Mouse (Mus musculus) MN1 (cell line): ENCODE measurements around the gene Cdc14b.
A peak's percentile ranks its signal among the peaks of the same experiment; 100 is the strongest.
"Not testable (repeated sequence)": the region's sequence is repeated elsewhere in the genome, so short reads cannot be mapped to it uniquely, and the experiment has no call there.

Source experiments
- DNase-seq: peaks from one replicate; pipeline ENCODE4 v3.0.0-alpha.2; 2016; ENCODE audit warnings: low spot score

The Cdc14b gene

DNA sequence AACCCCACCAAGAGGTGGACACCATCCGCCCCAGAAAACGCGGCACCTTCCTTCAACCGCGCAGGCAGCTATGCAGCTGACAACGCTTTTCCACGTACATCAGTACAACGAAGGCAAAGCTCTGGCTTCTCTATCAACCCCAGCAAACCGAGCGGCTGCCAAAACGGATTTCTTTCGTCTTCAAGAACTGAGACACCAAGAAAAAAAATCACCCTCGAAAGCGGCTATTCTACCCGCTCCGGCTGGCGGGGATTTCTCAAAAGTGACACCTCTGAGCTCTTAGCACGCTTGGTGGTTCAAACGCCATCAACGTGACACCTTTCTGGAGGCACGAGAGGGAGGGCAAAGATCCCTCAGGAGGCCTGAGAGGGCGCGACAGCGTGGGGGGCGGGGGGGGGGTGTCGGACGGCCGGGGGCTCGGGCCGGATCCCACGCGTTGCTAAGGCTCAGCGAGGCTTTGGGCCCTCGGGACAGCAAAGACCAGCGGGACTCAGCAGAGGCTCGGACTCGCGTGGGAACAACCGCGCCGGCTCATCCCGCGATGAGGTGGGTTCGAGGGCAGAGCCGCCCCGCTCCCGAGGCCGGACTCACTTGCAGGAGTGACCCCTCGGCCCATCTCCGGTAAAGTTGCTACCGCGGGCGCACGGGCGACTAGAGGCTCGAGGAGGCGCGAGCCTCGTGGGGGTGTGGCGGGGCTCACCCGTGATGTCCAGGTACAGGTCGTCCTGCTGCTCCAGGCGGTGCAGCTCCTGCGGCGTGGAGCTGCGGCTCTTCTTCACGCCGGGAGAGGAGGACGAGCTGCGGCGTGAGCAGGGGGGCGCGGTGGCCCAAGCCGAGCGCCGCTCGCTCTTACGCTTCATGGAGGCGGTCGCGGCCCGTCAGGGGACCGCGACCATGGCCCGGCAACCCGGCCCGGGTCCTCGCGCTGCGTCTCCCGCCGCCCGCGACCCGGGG, 922 bp downstream of the Cdc14b start:
- no peak for DNase-seq

DNA sequence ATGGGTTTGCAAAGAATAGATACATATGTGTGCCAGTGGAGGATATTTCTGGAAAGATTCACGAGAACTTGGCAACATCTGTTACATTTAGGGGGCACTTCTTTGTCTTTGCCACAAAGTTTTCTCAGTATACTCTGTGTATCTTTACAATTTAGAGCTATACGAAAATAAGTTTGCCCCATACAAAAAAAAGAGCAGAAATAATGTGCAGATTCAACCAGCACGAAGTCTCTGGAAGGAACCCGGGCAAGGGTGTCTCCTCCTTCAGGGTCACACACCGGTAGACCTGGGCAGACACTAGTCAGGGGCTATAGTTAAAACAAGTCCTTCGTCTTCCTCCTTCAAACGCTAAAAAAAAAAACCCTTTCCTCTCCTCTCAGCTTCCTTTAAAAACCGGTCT, 1.7 kb downstream of the Cdc14b start:
- no peak for DNase-seq

DNA sequence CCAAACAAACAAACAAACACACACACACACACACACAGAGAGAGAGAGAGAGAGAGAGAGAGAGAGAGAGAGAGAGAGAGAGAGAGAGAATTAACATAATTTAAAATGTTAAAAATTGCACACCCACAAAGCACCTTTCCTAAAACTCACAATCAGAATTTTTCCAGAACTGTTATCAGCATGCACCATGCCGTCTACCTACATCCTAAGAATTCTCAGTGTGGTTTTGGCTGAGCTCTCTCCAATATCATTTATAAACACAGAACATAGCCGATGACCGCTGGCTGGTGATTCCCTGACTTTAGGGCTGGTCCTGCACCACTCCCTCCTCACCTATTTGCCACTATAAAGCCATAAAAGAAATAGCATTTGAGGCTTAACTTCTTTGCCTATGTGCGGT, 6.7 kb downstream of the Cdc14b start:
- DNase-seq: no peak

DNA sequence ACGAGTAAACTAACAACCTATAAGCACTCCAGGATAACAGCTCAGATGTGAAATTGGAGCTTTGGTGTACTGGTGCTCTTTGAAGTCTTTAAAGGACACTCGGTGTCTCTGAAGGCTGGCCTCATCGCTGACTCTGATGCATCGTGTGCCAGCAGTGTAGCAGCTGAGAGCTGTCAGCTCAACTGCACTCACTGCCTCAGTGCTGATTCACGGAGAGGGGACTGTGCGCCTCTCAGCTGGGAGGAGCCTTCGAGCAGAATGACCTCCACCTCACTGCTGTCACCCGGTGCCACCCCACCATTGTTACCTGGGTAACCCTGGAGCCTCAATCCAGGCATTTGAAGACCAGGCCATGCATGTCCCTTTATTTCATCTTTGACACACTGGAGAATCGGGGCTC, 7.9 kb downstream of the Cdc14b start:
- DNase-seq: no peak

DNA sequence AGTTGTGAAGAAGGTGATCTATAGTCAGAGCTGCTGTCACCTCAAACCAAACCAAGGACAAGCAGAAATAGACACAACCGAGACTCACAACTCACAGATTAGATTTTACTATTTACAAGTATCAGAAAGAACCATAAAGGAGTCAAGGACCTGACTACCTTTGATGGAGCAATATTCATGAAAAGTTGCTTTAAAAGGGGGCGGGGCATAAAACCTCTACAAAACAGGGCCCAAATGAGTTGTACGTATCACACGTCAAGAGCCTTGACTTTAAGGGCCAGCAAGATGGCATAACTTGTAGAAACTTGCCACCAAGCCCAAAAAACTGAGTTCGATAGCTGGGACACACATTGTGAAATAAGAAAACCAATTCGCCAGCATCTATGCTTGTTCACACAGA, 10.5 kb downstream of the Cdc14b start:
- DNase-seq: no peak

DNA sequence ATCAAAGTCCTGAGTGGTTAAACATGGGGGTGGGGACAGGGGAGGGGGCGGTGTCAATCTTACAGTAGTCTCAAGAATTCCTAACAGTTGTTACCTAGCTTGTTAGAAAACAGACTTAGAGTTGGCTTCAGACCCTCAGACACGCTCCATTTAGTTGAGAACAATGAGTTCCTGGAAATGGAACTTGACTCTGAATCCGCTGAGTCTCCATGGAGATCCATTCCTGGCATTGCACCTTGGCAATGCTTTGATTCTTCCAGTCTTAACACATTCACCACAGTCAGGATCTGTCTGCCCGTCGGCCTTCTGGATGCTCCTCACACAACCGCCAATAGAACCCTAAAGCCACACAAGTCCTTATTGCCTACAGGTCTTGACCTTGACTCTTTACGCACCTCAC, 15.2 kb downstream of the Cdc14b start:
- no peak for DNase-seq

DNA sequence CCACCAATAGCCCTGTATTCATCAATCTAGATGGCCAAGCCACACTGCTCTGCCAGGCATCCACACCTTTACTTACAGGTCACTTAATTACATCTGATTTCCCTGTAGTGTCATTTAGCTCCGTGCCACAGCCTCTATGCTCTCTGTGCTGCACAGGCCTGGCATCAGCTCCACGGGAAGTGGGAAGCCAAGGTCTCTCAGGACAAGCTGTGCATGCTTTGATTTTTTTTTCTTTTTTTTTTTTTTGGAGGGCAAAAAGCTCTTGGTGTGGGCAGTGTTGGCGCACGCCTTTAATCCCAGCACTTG, 16.6 kb downstream of the Cdc14b start:
- no peak for DNase-seq

DNA sequence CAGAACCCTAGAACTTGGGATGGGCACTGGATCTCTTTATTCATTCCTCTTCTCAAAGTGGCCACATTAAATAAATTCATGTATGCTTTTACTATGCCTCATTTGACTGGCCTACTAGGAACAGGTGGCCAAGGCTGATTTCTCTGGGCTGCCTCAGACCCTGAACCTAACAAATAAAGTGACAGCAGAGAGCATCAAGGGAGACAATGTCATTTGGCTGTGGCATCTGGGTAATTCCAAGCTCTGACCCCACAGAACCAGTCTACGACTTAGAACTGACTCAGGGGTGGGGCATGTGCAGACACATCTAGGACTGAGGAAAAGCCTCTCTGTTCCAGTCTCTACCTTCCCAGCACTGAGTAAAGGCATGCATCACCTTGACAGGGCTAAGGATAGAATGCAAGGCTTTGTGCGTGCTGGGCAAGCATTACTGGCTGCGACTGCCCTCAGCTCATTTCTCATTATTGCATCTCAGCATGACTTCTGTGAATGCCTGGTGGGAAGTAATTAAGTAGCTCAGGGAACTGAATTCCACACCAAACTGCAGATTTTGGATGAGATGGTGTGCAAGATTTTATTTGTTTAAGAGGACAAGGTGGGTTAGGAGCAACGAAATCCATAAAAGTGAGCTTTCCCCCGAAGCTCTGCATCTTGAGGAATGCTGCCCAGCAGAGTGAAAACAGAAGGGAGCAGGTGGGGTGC, 17.1 kb downstream of the Cdc14b start:
- no peak for DNase-seq

DNA sequence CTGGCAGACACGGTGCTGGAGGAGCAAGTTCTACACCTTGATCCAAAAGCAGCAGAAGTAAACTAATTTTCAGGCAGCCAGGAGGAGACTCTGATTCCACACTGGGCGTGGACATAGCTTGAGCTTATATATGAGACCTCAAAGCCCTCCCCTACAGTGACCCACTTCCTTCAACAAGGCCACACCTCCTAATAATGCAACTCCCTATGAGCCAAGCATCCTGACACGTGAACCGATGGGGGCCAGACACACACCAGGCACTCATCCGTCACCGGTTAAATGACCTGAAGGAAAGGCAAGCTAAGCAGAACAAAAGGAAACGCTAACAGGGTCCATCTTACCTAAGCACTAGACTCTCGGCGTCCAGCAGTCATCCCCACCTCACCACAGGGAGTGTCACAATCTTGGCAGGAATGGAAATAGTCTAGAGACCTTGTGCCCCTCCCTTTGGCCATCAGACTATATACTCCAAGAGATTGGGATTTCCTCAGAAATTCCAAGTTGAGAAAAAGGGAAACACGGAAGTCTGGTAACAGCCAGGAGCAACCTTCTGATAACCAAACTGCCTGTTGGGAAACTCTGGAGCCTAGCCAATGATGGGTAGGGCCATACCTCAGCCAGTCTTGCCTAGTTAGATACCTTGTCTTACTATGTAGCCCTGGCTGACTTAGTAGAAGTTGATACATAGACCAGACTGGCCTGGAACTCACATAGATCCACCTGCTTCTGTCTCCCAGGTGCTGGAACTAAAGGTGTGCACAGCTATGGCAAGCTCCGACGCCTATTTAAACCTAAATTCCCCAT, 17.9 kb downstream of the Cdc14b start:
- DNase-seq: no peak

DNA sequence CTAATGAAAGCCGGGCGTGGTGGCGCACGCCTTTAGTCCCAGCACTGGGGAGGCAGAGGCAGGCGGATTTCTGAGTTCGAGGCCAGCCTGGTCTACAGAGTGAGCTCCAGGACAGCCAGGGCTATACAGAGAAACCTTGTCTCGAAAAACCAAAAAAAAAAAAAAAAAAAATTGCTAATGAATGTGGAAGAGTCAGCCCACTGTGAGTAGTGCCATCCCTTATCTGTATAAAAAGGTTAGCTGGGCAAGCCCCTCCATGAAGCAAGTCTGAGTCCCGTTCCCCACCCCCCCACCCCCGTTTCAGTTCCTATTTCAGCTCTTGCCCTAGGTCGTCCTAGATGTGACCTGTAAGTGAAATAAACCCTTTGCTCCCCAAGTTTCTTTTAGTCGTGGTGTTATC, 20.9 kb downstream of the Cdc14b start:
- DNase-seq: not testable (repeated sequence)

DNA sequence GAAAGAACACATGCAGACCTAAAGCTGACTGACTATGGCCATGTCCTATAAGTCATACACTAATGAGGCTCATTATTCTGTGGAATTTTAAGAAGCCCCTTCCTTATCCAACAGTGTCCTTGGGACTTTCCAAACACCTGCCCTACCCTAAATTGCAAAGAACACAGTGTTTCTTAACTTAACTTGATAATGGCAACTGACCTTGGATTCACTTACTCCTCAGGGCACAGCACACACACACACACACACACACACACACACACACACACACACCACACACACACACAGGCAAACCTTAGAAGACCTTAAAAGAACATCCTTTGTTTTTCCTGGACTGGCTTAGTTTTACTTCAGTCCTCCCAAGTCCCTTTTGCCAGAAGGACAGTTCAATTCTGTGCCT, 21.4 kb downstream of the Cdc14b start:
- DNase-seq: no peak

DNA sequence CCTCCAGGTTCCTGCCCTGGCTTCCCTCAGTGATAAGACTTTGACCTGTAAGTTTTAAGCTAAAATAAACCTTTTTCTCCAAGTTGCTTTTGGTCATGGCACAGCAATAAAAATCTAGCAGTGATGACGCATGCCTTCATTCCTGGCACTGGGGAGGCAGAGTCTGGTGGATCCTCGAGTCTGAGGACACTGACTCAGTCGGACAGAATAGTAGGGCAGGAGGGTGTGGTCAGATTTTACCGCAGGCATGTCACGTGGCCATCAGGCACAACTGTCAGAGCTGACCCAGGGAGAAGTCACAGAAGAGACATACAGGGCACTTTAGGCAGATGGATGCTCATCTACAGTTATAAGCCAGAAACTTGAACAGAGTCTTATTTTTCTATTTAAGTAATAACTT, 22.9 kb downstream of the Cdc14b start:
- DNase-seq: no peak

DNA sequence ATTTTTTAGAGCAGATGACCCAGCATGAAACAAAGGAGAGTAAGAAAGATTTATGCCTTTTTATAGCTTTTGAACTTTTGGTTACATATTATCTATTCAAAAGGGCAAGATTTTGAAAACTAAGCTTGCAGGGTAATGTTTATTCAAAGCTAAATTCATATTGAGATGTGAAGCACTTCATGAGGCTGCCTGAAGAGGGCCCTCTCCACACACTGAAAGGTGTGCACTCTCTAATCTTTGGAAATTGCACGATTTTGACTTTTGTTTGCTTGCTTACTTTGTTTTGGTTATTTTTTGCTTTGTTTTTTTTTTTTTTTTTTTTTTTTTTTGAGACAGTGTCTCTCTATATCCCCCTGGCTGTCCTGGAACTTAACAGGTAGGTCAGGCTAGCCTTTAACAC, 24.7 kb downstream of the Cdc14b start:
- no peak for DNase-seq

DNA sequence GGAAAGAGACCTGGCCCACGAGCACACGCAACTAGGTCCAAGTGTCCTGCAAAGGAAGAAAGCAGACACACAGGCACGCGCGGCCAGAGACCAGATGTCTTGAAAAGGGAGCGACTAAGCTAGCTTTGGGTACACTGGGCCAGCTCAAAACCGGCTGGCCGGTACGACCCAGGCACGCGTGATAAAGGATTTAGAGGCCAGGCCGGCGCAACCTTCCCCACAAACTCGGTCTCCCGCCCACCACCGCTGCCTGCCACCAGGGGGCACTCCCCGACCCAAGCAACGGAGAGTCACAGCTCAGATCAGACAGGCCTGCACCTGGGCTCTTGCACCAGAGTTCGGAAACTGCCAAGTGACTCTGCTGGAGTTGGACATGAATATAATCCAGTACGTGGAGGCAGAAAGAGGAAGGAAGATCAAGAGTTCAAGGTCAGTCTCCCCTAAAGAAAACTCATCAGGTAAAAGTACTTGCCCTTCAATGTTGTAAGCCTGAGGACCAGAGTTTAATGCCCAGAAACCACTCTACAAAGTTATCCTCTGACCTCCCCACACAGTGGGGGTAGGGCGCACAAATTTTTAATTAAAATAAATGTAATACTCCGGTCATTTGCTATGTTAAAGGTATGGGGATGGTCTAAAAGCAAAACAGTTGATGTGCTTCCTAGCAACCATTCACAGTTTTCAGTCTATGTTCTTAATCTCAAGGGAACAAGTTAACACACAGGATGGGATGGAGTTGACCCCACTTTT, 26.1 kb downstream of the Cdc14b start:
- peak; percentile 76 for DNase-seq

DNA sequence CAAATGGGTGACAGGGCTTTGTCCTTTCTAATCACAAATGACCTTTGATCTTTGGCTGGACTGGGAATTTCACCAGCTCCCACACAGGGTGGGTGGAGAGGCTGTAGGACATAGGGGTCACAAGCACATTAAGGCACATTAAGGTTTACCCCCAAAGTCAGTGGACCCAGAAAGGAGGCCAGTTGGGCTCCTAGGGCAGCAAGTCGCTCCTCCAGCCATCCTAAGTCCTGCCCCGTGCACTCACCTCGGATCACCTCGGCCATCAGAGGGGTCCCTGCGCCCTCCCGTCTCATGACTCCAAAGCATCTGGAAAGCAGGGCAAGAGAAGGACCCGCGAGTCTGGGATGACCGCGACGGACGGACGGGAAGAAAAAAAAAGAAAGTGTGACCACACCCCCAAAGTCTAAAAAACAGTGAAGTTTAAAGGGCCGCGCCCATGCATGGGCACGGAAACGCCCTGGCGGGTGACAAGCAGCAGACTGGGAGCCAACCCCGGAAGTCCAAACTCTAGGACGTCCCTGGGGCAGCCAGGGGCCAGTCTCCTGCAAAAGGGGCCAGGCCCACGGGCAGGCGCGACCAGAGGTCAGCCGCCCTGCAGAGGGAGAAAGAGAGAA, 26.8 kb downstream of the Cdc14b start:
- no peak for DNase-seq

DNA sequence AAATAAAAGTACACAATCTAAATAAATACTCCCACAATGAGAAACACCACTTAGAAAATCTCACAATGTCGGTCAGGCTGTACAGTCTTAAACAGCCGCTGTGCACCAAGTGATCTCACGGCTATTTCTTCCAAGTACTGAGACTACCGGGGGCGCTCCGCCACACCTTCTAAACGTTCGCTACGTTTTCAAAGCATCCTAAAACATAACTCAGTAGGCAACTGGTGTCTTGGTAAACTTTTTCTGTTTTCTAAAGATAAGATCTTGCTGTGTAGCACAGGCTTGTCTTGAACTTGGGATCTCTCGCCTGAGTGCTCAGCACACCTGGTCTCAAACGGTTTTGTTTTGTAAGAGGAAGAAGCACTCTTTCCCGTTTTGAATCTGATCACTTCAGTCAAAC, 29.0 kb downstream of the Cdc14b start:
- no peak for DNase-seq

DNA sequence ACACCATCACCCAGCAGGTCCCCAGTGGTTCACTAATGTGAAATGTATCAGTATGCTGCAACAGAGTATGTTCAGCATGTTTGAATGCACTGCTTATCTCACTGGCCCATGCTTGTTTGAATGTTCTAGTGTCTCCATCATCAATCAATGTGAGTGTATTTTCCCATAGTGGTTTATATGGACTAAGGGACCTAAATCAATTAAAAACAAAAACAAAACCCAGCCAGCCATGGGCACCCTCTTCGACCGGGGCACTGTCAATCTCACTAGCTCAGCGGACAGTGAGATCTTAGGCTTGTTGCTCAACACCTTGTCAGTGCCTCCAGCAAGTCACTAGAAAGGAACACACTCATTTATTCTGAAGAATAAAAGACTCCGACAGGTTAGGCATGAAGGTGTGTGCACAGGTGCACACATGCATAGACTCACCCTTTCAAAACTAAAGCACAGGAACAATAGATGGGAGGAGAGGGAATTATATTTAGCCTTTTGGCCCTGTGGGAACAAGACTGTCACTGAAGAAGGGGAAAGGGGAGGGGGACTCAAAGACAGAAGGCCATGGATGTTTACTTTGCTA, 30.3 kb downstream of the Cdc14b start:
- no peak for DNase-seq

DNA sequence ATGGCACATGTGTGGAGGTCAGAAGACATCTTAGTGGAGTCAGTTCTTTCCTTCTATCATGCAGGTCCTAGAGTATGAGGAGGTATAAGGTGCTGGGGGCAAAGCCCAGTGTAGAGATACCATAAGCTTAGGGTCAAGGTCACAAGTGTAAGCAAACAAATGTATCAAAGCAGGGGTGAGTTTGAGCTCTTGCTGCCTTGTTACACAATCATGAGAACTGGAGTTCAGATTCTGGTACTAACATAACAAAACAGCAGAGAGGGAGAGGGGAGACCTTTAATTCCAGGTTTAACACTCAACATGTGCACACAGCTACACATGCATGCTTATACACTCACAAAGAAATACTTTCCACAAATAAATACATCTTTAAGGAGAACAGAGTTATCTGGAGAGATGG, 32.4 kb downstream of the Cdc14b start:
- DNase-seq: no peak

DNA sequence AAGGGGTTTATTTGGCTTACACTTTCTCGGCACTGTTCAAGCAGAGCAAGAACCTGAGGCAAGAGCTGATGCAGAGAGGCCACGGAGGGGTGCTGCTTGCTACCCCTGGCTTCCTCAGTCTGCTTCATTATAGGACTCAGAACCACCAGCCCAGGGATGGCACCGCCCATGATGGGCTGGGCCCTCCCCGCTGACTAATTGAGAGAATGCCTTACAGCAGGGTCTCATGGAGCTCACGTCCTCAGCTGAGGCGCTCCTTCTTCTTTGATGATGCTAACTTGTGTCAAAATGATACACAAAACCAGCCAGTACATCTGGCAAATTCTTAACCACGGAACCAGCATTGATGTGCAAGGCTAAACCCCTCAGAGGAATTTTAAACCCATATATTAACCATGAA, 34.5 kb downstream of the Cdc14b start:
- DNase-seq: no peak

DNA sequence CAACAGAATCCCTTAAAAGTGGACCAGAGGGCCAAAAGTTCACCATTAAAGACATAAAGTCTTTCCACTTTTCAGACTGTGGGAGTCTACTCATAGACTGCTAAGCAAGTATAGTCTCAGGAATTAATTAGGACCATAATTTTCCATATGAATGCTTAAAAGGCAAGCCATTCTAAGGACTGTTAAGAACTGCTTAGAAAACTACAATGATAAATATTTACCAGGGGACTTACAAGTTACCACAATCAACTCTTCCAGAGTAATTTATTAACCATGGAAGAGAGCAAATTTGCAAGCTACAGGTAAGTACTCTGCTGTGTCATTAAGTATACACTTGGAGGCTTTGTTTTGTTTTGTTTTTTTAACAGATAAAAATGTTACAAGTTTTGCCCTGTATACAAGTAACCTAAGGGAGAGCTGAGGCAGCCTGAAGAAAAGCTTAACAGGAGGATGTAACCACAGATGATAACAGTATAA, 37.4 kb downstream of the Cdc14b start:
- no peak for DNase-seq

DNA sequence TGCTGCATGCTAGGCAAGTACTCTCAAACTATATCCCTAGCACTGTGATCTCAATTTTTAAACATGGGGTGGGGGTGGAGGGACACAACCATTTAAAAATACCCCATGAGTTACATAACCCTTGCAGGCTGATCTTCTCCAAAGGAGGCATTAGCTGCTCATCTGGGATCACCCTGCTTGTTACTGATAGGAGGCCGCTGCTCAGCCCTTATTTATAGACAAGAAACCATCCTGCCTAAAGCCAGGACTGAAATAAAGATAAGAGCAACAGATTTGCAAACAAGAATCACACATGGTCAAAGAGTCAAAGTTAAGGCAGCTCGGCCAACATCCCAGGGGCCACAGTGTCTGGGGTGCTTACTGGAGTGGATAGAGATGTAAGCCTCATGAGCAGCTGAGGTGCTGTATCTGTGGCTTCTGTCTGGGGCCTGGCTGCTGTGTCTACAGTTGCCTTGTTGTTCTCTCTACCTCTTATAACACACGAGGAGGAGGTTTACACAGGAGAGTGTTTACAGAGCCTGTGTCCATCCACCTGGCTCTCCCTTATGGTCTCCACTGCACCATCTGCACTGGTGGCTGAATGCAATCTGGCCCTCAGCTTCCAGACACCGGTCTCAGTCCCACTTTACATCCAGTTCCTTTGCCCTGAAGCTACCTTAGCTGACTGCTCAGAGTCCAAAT, 38.0 kb downstream of the Cdc14b start:
- no peak for DNase-seq
